ENCODE assay signal across 17 mouse cellular contexts in genomic region chr11:62830387-62830786, GRCm38 (mm10).
"Had no signal": no experiment of that assay in that cellular context is flagged by ENCODE, and none has a peak within 500 bp of the region (broad histone marks: within the 10 kb centered on the region; RNA-seq: fewer than 3 reads in every experiment).

No protein-coding gene starts in this region.

- H3K4me3 ChIP-seq: neural tube, embryonic 12.5 days; neural tube, embryonic 13.5 days; neural tube, embryonic 15.5 days; stomach, embryonic 15.5 days had no signal

- H3K4me2 ChIP-seq: neural tube, embryonic 12.5 days; neural tube, embryonic 13.5 days; neural tube, embryonic 15.5 days; stomach, embryonic 15.5 days had no signal

- H3K9ac ChIP-seq: neural tube, embryonic 12.5 days; neural tube, embryonic 13.5 days; neural tube, embryonic 15.5 days; stomach, embryonic 15.5 days had no signal

- H3K4me1 ChIP-seq: neural tube, embryonic 12.5 days; neural tube, embryonic 13.5 days; neural tube, embryonic 15.5 days had no signal

- H3K36me3 ChIP-seq: neural tube, embryonic 12.5 days; neural tube, embryonic 13.5 days; neural tube, embryonic 15.5 days; stomach, embryonic 15.5 days had no signal

- H3K27ac ChIP-seq: neural tube, embryonic 12.5 days; neural tube, embryonic 13.5 days; neural tube, embryonic 15.5 days; stomach, embryonic 15.5 days; stomach, postnatal 0 days had no signal

- H3K9me3 ChIP-seq: neural tube, embryonic 12.5 days; neural tube, embryonic 13.5 days; neural tube, embryonic 15.5 days; stomach, embryonic 15.5 days had no signal

- DNase-seq: retina, postnatal 1 day; right cerebral cortex, adult 18-20 months; right cerebral cortex, postnatal 14 days; right cerebral cortex, postnatal 25 days; right cerebral cortex, postnatal 4 days; spleen, adult 18-20 months; thymus, adult 18-20 months; thymus, adult 2 months; thymus, postnatal 14 days; thymus, postnatal 25 days; thymus, postnatal 36 days; thymus, postnatal 4 days had no signal

- H3K27me3 ChIP-seq: neural tube, embryonic 12.5 days; neural tube, embryonic 13.5 days; neural tube, embryonic 15.5 days; stomach, embryonic 15.5 days had no signal
